Mouse (Mus musculus): ENCODE data around the gene Hdgfl2.

DNA sequence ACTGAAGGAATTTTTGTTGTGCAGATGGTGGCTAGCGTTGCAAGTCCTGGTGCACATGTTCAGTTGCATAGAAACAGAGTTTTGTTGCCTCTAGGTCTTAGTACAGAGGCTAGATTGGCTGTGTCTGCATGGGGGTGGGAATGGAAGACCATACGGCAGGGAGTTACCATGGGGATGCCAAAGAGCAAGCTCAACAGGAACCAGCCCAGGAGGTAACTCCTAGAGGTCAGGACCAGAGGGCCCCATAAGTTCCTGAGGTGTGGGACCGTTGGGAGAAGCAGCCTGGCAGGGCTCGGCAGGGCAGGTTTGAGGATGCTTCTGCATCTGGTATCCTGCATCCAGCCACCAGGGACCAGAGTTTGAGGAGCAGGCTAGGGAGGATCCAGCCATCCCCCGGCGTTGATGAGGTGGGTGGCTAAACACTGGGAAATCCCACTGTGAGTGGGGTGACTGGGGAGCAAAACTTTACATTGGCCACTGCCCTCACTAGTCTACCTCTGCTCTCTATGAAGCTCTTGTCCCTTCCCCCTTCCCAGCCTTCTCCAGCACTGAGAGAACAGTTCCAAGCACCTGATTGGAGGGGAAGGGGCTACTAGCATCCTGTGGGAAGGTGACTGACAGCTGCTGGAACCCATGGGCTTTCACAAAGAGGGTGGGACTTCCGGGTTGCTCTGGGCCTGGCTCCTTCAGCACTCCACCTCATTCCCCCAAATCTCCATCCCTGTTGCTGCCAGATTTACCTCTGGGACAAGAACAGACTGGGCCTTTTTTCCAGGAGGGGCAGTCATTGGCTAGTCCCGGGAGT is 1.5 kb downstream of the Hdgfl2 start:
- TF ChIP-seq POLR2A (IDR thresholded peaks at IDR 0.05; ENCODE audit: extremely low read depth, insufficient read depth, low read length) (no peak), CTCF (IDR thresholded peaks at IDR 0.05; ENCODE audit: low read depth, low read length) (no peak)
